Mouse (Mus musculus) brain, embryonic 14.5 days (tissue): ENCODE results near the gene Spag16. TPM values are rescaled to one million over a fixed set of nuclear protein-coding genes. Genes with fewer than 3 reads are reported as not detected.
"Not testable (repeated sequence)": the region's sequence is repeated elsewhere in the genome, so short reads cannot be mapped to it uniquely, and the experiment has no call there.

Experiments used
- DNase-seq: peaks from one replicate; pipeline ENCODE4 v3.0.0-alpha.2; 2011; ENCODE audit warnings: low read depth
- CTCF ChIP-seq: fragments of 200-500 bp; IDR thresholded peaks from 2 replicates; pipeline ENCODE4 v1.5.1; 2012; ENCODE audit warnings: inconsistent platforms, mild to moderate bottlenecking, moderate library complexity, borderline replicate concordance; ENCODE audit not compliant: insufficient read depth, insufficient read length; ENCODE audit errors: extremely low read depth
- POLR2A ChIP-seq: fragments of 200-500 bp; IDR thresholded peaks from 2 replicates; pipeline ENCODE4 v1.6.1; 2012; ENCODE audit warnings: mild to moderate bottlenecking, inconsistent platforms, borderline replicate concordance; ENCODE audit not compliant: poor library complexity, insufficient read depth, insufficient read length, severe bottlenecking; ENCODE audit errors: extremely low read depth
- polyA plus RNA-seq: library from polyadenylated mRNA; depleted of rRNA; stranded (reverse); fragments of >200 nt; gene quantifications from 2 replicates; pipeline ENCODE4 v1.2.3, GENCODE M21; 2012; rRNA removed

Gene Spag16
- 1.3 and 1.6 TPM in 2 replicates for polyA plus RNA-seq

DNA sequence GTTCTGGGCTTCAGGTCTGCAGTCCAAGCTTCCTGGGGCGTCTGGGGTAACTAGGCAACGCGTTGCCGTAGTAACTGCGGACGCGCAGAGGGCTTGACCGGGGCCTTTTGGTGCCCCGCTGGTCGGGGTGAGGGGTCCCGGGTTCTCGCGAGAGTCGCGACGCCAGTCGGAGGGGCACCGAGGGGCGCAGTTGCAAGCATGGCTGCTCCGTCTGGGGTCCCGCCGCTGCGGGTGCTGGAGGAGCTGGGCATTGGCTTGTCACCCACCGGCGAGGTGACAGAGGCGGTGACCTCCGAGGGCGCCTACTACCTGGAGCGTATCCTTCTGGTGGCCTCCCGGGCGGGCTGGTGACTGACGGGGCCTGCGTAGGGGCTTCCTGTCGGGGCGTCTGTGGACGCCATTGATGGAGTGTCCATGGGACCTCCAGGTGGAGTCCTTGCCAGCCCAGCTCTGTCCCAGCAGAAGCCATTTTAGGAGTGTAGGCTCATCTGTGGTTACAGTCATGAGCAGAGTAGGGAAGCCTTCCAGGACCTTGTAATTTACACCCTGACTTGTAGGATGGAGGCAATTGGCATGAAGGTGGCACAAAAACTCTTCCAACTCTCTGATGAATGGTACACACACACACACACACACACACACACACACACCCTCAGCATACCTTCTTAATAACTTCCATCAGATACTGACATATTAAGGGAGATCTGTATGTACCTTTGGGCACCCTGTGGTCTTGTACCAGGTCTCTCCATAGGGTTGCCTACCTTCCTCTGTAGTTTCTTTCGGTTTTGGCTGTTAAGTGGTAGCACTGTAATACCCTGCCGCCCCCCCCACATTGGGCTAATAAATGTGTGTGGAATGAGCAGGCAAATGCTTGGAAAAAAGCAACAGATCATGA, at the start of gene Spag16:
TSS of gene Spag16 (plus strand) at position 165 of the 898 bp plus-strand sequence.
- TF ChIP-seq CTCF (no peak), POLR2A (no peak)
- peak; percentile 84 for DNase-seq

DNA sequence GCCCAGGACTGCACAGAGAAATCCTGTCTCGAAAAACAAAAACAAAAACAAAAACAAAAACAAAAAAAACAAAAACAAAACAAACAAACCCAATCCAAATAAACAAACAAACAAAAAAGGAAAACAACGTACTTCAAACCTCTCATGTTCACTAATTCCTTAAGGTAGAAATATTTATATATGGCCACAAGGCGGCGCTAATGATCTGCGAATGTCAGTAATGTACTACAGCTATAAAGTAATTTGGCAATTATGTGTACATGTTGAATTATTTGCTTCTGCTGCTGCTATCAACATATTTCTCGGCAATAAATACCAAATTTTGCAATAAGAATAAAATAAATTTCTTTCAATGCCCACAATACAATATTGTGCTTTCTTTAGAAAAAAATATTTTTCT, 41.6 kb upstream of the Spag16 start:
- DNase-seq = peak; percentile 89
- TF ChIP-seq CTCF = no peak
- TF ChIP-seq POLR2A = no peak

DNA sequence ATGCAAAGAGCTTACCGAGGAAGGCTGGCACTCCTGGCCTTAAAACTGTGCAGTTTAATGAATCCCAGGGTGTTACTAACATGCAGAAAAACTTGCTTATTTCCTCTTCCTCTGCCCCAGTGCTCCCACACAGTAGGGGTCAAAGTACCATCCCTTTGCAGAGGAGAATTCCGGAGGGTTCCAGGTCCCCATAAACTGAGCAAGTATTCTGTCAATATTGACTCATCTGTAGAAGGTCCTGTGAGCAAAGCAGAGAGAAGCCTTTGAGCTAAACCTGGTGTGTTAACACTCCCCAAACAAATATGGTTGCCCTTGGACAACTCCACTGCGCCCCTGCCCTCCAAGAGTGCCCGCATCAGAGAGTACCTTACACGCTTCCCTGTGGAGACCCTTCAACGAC, 40.1 kb upstream of the Spag16 start:
- no peak for DNase-seq
- TF ChIP-seq POLR2A = no peak
- no peak for TF ChIP-seq CTCF

DNA sequence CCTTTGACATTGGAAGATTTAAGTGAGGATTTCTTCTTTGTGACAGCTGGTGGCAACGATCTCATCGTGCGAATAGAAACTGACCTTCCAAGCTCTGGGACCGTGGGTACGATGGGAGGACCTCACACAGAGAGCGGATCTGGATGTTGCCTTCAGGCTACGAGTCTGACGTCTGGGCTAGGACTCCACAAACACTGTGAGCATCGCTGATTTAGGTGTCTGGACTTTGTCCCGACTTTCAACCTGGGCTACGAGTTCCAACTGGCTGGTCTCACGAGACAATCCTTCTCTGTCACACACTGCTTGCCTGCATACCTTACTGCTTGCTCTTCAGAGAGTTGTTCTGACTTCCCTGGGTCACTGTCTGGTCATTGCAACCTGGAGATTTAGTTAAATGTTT, 39.4 kb upstream of the Spag16 start:
- TF ChIP-seq POLR2A (no peak), CTCF (no peak)
- DNase-seq = no peak

- TF ChIP-seq POLR2A (no peak), CTCF (peak; percentile 78; the same call in 1 of the 2 replicates)
- DNase-seq = peak; percentile 93
These were observed 36.2 kb upstream of the Spag16 start for GRCm38 (mm10) chr1:69790337-69791250.

DNA sequence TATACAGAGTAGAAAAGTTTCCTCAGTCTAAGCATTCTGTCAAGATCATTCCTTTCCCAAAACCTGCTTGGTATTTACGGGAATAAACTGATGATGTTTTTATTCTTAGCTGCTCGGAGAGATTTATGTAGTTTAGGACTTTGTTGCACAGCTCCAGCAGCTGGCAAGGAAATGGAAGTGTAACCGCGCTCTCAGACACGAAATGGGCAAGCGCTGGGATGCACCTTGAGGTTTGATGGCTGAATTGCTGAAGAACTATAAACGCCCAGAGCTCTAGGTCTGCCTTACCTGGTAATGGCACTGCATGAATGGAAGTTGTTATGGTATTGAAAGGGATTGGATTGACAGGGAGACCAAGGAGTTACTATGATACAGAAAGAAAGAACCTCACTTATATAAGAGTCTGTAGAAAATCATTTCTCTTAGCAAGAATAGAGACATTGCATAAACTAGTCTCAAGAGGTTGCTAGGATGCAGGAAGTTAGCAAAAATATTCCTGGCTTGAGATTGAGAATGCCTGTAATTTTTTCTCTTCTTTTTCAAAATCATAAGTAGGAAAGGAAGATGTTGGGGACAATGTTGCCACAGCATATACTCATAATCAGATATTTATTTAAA, 27.7 kb upstream of the Spag16 start:
- TF ChIP-seq POLR2A = no peak
- TF ChIP-seq CTCF = no peak
- DNase-seq = no peak

GRCm38 (mm10) chr1:69810161-69810560, 16.6 kb upstream of the Spag16 start:
- TF ChIP-seq POLR2A (no peak), CTCF (no peak)
- no peak for DNase-seq

DNA sequence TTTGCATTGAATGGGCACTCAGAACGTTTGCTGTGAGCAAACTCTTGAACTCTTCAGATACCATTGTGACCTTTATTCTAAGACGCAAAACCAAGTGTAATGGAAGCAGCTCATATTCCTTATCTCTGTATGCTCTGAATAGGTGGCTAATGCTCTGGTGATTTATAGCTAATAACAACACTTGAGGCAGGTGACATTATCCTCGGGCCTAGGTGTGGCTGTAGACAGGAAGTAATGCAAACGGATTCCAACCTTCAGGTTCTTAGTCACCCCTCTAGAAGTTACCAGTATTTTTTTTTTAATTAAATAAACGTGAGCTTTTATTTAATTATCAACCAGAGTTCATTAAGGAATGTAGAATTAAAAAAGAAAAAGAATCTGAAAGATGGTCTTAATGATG, 1.1 kb upstream of the Spag16 start:
- DNase-seq = not testable (repeated sequence)

- DNase-seq = peak; percentile 8
- TF ChIP-seq POLR2A (no peak), CTCF (no peak)
These were observed 2.2 kb downstream of the Spag16 start for GRCm38 (mm10) chr1:69828872-69829479.

- TF ChIP-seq CTCF (no peak), POLR2A (no peak)
- DNase-seq = no peak
These were observed 3.8 kb downstream of the Spag16 start for GRCm38 (mm10) chr1:69830586-69830985.

DNA sequence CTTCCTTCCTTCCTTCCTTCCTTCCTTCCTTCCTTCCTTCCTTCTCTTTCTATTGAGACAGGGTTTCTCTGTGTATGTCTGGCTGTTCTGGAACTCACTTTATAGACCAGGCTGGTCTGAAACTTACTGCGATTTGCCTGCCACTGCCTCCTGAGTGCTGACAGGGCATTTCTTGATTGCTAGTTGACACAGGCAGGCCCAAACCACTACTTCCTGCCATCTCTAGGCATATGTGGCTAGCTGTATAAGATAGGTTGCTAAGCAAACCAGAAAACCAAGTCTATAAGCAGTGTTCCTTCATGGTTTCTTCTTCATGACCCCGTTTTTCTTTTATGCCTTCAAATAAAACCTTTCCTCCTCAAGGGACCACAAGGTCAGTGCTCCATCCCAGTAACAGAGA, 4.2 kb downstream of the Spag16 start:
- TF ChIP-seq POLR2A (no peak), CTCF (no peak)
- no peak for DNase-seq

DNA sequence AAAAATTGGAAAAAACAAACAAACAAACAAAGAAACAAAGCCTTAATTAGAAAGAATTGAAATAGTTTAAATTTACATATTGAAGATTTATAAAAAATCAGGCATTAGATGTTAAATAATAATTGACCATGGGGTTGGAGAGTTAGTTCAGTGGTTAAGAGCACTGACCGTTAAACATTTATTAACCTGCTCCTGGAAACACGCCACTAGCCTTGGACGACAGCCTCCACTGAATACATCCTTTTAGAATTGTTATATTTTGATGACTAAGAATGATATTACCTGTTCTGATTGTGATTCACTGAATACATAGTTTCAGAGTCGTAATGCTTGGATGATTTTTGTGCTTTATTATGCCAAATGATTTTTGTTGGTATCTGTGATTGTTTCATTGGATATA, 6.7 kb downstream of the Spag16 start:
- not testable (repeated sequence) for DNase-seq
